Mouse (Mus musculus) gastrocnemius, adult 2 months (tissue): ENCODE measurements around the gene Gm6526. TPM values are rescaled to one million over a fixed set of nuclear protein-coding genes. Genes with fewer than 3 reads are reported as not detected.
"Not testable (repeated sequence)": the region's sequence is repeated elsewhere in the genome, so short reads cannot be mapped to it uniquely, and the experiment has no call there.

Source experiments
- DNase-seq: peaks from one replicate; pipeline ENCODE4 v3.0.0; 2022
- H3K27ac ChIP-seq: fragments of 200-600 bp; 2 replicates; pipeline ENCODE4 v1.8.1; 2022; ENCODE audit warnings: mild to moderate bottlenecking
- H3K4me3 ChIP-seq: fragments of 200-600 bp; 2 replicates; pipeline ENCODE4 v1.8.1; 2022; ENCODE audit warnings: mild to moderate bottlenecking, moderate library complexity
- CTCF ChIP-seq: fragments of 200-600 bp; IDR thresholded peaks from 2 replicates; pipeline ENCODE4 v1.8.1; 2022; ENCODE audit warnings: antibody characterized with exemption, mild to moderate bottlenecking, moderate library complexity
- intact Hi-C: fragments of 180-260 bp; cut with DNase I; formaldehyde crosslinking; loops from one replicate; pipeline ENCODE4 v1.15.1; 2025
- long read RNA-seq, 2 experiments: library from polyadenylated mRNA; stranded (forward); transcript quantifications; one replicate each; pipeline ENCODE4 v2.0.0; 2021
- total RNA-seq, 2 experiments: library from RNA; stranded (reverse); gene quantifications; 2 replicates each; pipeline ENCODE4 v1.2.3; 2021

Gene Gm6526
- not detected for total RNA-seq
- long read RNA-seq, experiment 1 = 0 reads
- long read RNA-seq, experiment 2 = 0 reads

DNA sequence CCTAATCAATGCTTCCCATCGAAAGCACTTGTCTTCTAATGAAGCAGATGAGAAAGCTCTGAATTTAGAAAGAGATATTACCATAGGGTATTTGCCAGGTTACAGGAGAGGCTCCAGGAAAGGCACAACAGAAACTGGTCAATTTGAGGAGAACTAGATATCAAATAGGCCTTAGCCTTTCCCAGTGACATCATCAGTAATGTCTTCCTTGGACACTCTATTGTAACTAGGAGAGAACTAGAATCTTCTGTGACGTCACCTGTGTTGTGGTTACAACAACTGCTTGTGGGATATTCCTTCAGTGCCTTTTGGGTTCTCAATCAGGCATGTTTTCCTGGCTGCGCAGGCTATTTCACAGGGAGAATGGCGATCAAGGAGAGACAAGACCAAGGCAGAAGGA, at the start of gene Gm6526:
Gene Gm6526 (plus strand): TSS at position 301 of the 400 bp plus-strand sequence.
- intact Hi-C loops, H3K4me3 ChIP-seq, H3K27ac ChIP-seq, DNase-seq: not testable (repeated sequence)

DNA sequence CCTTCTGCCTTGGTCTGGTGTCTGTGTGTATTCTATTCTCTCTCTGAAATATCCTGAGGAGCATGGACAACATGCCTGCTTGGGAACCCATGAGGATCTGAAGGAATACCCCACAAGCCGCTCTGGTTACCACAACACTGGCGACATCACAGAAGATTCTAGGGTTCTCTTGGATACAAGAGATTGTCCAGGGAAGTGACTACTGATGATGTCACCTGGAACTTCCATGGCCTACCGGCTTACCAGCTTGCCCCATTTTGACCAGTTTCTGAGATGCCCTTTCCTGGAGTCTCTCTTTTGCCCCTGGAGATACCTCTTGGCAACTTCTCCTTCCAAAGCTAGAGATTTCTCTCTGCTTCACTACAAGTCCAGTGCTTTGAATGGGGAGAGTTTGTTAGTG, 20.3 kb upstream of the Gm6526 start, which contains the start of gene Gm16506:
Gene Gm16506 (minus strand): TSS at position 101 of the 400 bp plus-strand sequence.
- DNase-seq, intact Hi-C loops, H3K4me3 ChIP-seq, H3K27ac ChIP-seq: not testable (repeated sequence)

DNA sequence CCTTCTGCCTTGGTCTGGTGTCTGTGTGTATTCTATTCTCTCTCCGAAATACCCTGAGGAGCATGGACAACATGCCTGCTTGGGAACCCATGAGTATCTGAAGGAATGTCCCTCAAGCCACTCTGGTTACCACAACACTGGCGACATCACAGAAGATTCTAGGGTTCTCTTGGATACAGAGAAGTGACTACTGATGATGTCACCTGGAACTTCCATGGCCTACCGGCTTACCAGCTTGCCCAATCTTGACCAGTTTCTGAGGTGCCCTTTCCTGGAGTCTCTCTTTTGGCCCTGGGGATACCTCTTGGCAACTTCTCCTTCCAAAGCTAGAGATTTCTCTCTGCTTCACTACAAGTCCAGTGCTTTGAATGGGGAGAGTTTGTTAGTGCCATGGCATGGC, 37.0 kb downstream of the Gm6526 start, which contains the start of gene Gm8180:
Gene Gm8180 (minus strand): TSS at position 101 of the 400 bp plus-strand sequence.
- DNase-seq, intact Hi-C loops, H3K27ac ChIP-seq, H3K4me3 ChIP-seq: not testable (repeated sequence)

DNA sequence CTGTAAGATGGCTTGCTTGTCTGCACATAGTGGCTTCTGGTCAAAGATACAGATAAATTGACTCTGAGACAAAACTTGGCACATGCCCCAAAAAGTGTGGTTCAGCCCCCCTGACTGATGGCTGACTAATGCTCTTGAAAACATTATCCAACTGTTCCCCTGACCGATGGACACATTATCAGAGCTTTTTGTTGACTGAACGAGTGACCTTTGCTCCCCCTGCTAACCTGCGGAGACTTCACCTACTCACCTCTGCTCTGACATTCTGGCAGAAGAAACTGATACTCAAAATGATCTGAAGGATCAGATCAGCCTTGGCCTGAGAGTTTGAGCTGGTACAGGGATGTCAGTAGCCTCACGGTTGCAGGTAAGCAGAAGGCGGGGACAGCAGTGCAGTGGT, 46.1 kb downstream of the Gm6526 start:
- intact Hi-C loops, H3K4me3 ChIP-seq, H3K27ac ChIP-seq, DNase-seq: not testable (repeated sequence)

DNA sequence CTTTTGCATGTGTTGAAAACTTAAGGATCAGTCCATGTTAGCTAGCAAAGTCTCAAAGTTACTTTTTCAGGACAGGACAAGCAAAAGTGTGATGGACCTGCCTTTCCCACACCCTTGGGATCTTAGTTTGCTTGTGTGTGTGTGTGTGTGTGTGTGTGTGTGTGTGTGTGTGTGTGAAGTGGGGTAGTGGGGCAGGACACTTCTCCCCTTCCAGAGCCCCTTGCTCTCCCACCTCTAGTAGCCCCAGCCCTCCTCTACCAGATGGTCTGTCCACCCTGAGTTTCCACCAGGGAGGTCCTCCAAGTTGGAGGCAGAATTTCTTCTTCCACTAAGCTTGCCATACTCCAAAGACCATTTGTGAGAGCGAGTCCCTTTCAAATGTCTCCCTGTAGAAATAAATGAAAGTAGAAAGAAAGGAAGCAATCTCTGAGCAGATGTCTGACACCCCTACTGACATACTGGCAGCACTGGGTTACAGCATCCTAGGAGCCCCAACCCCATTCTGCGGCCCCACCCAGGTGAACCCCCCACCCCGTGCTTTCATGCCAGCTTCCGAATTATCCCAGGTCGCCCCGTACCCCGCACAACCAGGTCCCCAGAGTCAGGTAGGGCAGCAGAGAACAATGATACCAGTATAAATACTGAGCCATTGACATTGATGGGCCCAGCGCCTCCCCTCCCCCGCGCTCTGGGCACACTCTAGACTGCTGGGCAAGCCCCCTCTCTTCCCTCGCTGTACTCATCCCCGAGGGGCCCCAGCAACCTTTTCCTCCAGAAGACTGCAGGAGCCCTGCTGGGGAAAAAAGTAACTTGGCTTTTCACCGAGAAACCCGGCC, 48.6 kb downstream of the Gm6526 start:
- H3K4me3 ChIP-seq = no peak overlapping the region
- DNase-seq = no peak

DNA sequence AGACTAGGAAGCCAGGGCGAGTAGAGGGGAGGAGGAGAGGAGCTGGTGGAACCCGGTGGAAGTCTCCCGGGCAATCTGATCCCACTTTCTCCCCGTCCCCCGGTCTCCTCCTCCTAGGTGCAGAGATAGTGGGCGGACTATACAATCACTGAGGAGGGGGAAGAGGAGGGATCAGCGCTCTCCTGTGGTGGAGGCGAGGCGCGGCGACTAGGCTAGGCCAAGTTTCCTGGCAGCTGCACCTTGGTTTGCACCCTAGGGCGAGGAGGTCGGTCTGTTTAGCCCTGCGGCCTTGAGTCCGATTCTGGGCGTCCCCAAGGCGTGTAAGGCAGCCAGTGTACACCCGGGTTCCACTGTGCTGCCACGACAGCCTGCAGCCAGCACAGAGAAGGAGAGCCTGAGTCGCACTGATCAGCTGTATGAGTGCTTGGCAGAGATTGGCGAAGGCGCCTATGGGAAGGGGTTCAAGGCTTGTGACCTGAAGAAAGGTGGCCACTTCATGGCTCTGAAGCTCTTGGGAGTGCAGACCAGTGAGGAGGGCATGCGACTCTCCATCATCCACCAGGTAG, 49.3 kb downstream of the Gm6526 start:
- H3K27ac ChIP-seq, H3K4me3 ChIP-seq, intact Hi-C loops, DNase-seq: not testable (repeated sequence)

More for the DNA sequence above, 48.6 kb downstream of the Gm6526 start:
- TF ChIP-seq CTCF = no peak
- intact Hi-C loops = no loop called here
- no peak overlapping the region for H3K27ac ChIP-seq

DNA sequence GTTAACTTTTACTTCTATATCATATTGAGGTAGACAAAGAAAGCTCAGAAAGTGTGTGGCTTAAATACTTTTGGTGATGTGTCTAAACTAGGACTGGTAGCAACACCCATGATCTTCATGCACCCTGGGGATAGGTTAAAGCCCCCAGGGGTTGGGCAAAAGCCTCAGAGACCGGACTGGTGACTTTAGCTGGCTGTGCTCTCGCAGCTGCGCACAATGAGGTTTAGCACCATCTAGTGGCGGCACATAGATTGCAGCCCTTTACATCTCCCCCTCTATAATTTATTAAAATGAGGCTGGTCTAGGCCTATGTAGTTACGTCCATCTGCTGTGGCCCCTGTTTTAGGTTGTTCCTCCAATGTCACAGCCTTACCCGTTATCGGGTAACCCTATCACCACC, 56.8 kb downstream of the Gm6526 start:
- intact Hi-C loops, H3K4me3 ChIP-seq, H3K27ac ChIP-seq, DNase-seq: not testable (repeated sequence)
- peak; percentile 41 for TF ChIP-seq CTCF

Other genes with a start within 250 kb of the Gm6526 start
- not detected for gene Gm5799, start 204.3 kb upstream of the Gm6526 start, total RNA-seq
- not detected for gene Gm17654, start 168.7 kb upstream of the Gm6526 start, total RNA-seq
- gene Gm10375, start 139.9 kb upstream of the Gm6526 start, total RNA-seq = not detected
- not detected for gene Gm8165, start 70.7 kb upstream of the Gm6526 start, total RNA-seq
- gene Gm7324, start 50.0 kb upstream of the Gm6526 start, total RNA-seq = 1 to 10 TPM in 1 of 2 experiments, under 1 TPM in 1; 0.51 to 1.2 TPM
- not detected for gene Gm16506, start 20.4 kb upstream of the Gm6526 start, total RNA-seq
- not detected for gene Gm8180, start 36.9 kb downstream of the Gm6526 start, total RNA-seq
- gene Ear1, start 127.7 kb downstream of the Gm6526 start, total RNA-seq = not detected
- gene Ear10, start 175.7 kb downstream of the Gm6526 start, total RNA-seq = not detected
- under 1 TPM in 1 of 2 experiments, not detected in 1; 0.18 TPM for gene Gm8113, start 177.5 kb downstream of the Gm6526 start, total RNA-seq
- not detected for gene Ang5, start 209.2 kb downstream of the Gm6526 start, total RNA-seq